ENCODE assay signal across 27 mouse cellular contexts in genomic region chr19:16715249-16715648, GRCm38 (mm10).
"Had no signal": no experiment of that assay in that cellular context is flagged by ENCODE, and none has a peak within 500 bp of the region (broad histone marks: within the 10 kb centered on the region; RNA-seq: fewer than 3 reads in every experiment).

No protein-coding gene starts in this region.

- ATAC-seq: forebrain, embryonic 13.5 days; forebrain, embryonic 14.5 days; forebrain, embryonic 15.5 days; forebrain, embryonic 16.5 days; forebrain, postnatal 0 days had no signal

- DNase-seq: cerebellum, adult 9-10 months; cerebellum, adult 9-11 months; cerebellum, postnatal 10 days; cerebellum, postnatal 14 days; cerebellum, postnatal 25 days; cerebellum, postnatal 36 days; embryo, embryonic 11 days; forebrain, postnatal 0 days; gastrocnemius, adult 2 months; gastrocnemius, postnatal 10 days; gastrocnemius, postnatal 14 days; gastrocnemius, postnatal 25 days; gastrocnemius, postnatal 36 days; heart, adult 11 months; heart, adult 18-20 months; heart, adult 2 months had no signal

- H3K4me3 ChIP-seq: embryonic facial prominence, embryonic 10.5 days; embryonic facial prominence, embryonic 12.5 days; embryonic facial prominence, embryonic 13.5 days; embryonic facial prominence, embryonic 15.5 days; erythroblast, embryonic 14.5 days; forebrain, embryonic 10.5 days; forebrain, embryonic 12.5 days; forebrain, embryonic 13.5 days; forebrain, embryonic 15.5 days; gastrocnemius, adult 2 months; heart, adult 2 months had no signal

- H3K27me3 ChIP-seq: embryonic facial prominence, embryonic 12.5 days; embryonic facial prominence, embryonic 13.5 days; embryonic facial prominence, embryonic 15.5 days; forebrain, embryonic 12.5 days; forebrain, embryonic 13.5 days; forebrain, embryonic 15.5 days had no signal

- H3K27ac ChIP-seq: embryonic facial prominence, embryonic 10.5 days; embryonic facial prominence, embryonic 12.5 days; embryonic facial prominence, embryonic 13.5 days; embryonic facial prominence, embryonic 15.5 days; forebrain, embryonic 10.5 days; forebrain, embryonic 12.5 days; forebrain, embryonic 13.5 days; forebrain, embryonic 15.5 days; gastrocnemius, adult 2 months; heart, adult 2 months had no signal

- H3K36me3 ChIP-seq: embryonic facial prominence, embryonic 12.5 days; embryonic facial prominence, embryonic 15.5 days; forebrain, embryonic 12.5 days; forebrain, embryonic 15.5 days had no signal

- H3K4me2 ChIP-seq: embryonic facial prominence, embryonic 12.5 days; embryonic facial prominence, embryonic 13.5 days; embryonic facial prominence, embryonic 15.5 days; forebrain, embryonic 12.5 days; forebrain, embryonic 13.5 days; forebrain, embryonic 15.5 days had no signal

- H3K9ac ChIP-seq: embryonic facial prominence, embryonic 12.5 days; embryonic facial prominence, embryonic 13.5 days; embryonic facial prominence, embryonic 15.5 days; forebrain, embryonic 12.5 days; forebrain, embryonic 13.5 days; forebrain, embryonic 15.5 days; forebrain, postnatal 0 days had no signal

- H3K9me3 ChIP-seq: embryonic facial prominence, embryonic 10.5 days; embryonic facial prominence, embryonic 12.5 days; embryonic facial prominence, embryonic 15.5 days; forebrain, embryonic 10.5 days; forebrain, embryonic 12.5 days; forebrain, embryonic 13.5 days; forebrain, embryonic 15.5 days had no signal

- H3K4me1 ChIP-seq: embryonic facial prominence, embryonic 10.5 days; embryonic facial prominence, embryonic 12.5 days; embryonic facial prominence, embryonic 13.5 days; embryonic facial prominence, embryonic 15.5 days; forebrain, embryonic 10.5 days; forebrain, embryonic 12.5 days; forebrain, embryonic 13.5 days; forebrain, embryonic 15.5 days had no signal
